Mouse (Mus musculus): ENCODE measurements around the gene Tmem82.

Tmem82 gene

GRCm38 (mm10) chr4:141605421-141605820 lies 13.0 kb downstream of the Tmem82 start:
- peak; percentile 93 for DNase-seq

GRCm38 (mm10) chr4:141604493-141604892 lies 13.9 kb downstream of the Tmem82 start:
- DNase-seq, result peak; percentile 97

GRCm38 (mm10) chr4:141603921-141604320 lies 14.5 kb downstream of the Tmem82 start:
- DNase-seq, result peak; percentile 91

GRCm38 (mm10) chr4:141602523-141603223 lies 15.8 kb downstream of the Tmem82 start:
- peak; percentile 98 for DNase-seq

- peak; percentile 97 for DNase-seq
Measured at GRCm38 (mm10) chr4:141601148-141601862, 17.1 kb downstream of the Tmem82 start.

GRCm38 (mm10) chr4:141600364-141600763 lies 18.1 kb downstream of the Tmem82 start:
- DNase-seq, result peak; percentile 95

- DNase-seq, result peak; percentile 97
Measured at GRCm38 (mm10) chr4:141599251-141600141, 18.9 kb downstream of the Tmem82 start.

GRCm38 (mm10) chr4:141598894-141599250 lies 19.6 kb downstream of the Tmem82 start:
- no peak for DNase-seq

- DNase-seq, result peak; percentile 97
Measured at GRCm38 (mm10) chr4:141598199-141598893, 20.1 kb downstream of the Tmem82 start.

- DNase-seq, result peak; percentile 98
Measured at GRCm38 (mm10) chr4:141596700-141597328, 21.6 kb downstream of the Tmem82 start.

- DNase-seq, result peak; percentile 93
Measured at GRCm38 (mm10) chr4:141595605-141596268, 22.7 kb downstream of the Tmem82 start.

- DNase-seq, result peak; percentile 88
Measured at GRCm38 (mm10) chr4:141595138-141595537, 23.3 kb downstream of the Tmem82 start.

- no peak for DNase-seq
Measured at GRCm38 (mm10) chr4:141591547-141591946, 26.9 kb downstream of the Tmem82 start.

GRCm38 (mm10) chr4:141583919-141584318 lies 34.5 kb downstream of the Tmem82 start:
- no peak for DNase-seq

GRCm38 (mm10) chr4:141581051-141581450 lies 37.4 kb downstream of the Tmem82 start:
- DNase-seq, result no peak

- DNase-seq, result no peak
Measured at GRCm38 (mm10) chr4:141578833-141579232, 39.6 kb downstream of the Tmem82 start.

GRCm38 (mm10) chr4:141576877-141577276 lies 41.6 kb downstream of the Tmem82 start:
- no peak for DNase-seq

- no peak for DNase-seq
Measured at GRCm38 (mm10) chr4:141576404-141576803, 42.0 kb downstream of the Tmem82 start.

- peak; percentile 97 for DNase-seq
Measured at GRCm38 (mm10) chr4:141574789-141575702, 43.4 kb downstream of the Tmem82 start.

GRCm38 (mm10) chr4:141573359-141573966 lies 45.0 kb downstream of the Tmem82 start:
- peak; percentile 95 for DNase-seq
